Mouse (Mus musculus) CH12.LX (cell line): ENCODE measurements around the gene Fbxo42.

ENCODE experiments used
- MAX ChIP-seq: IDR thresholded peaks from 2 replicates; pipeline ENCODE4 v1.6.1; 2011; ENCODE audit warnings: low read length, improper control_type of control experiment
- USF2 ChIP-seq: conservative IDR thresholded peaks from 2 replicates; pipeline ENCODE4 v1.6.1; 2011; ENCODE audit warnings: low read depth, low read length, improper control_type of control experiment

- no peak for TF ChIP-seq USF2
- TF ChIP-seq MAX: no peak
Observed at GRCm38 (mm10) chr4:141183932-141184331, 36.2 kb downstream of the Fbxo42 start.
